8 mouse cellular contexts compared by ENCODE assay signal in the genomic region with DNA sequence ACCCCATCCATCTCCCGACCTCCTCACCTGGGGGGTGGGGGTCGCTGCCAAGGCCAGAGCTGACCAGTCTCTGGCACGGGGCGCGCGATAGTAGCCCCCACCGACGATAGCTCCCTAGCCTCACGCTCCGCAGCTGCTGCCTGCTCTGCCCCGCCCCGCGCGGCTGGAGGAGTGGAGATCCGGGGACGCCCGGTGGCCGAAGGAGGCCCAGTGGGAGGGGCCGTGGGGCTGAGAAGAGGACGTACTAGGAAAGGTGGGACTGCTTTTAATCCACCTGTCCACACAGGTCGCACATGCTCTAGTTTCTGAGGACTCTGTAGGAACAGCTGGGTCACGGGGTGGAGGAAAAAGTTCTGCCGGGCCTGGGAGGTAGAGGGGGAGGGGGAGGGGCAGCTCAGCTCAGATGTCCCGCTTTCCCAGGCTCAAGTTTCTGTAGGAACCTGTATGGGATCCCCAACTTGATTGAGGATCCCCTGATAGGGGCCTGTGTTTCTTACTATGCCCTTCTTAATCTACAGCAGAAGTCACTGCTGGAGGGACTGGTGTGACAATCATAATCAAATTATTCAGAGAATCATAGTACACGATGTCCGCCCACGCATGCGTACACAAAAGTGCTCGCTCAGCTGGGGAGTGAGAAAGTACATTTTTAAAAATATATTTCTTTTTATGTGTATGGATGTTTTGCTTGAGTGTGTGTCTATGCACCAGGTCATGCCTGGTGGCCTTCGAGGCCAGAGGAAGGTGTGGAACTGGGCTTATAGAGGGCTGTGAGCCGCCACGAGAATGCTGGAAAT. TPM values are rescaled to one million over a fixed set of nuclear protein-coding genes. Genes with fewer than 3 reads are reported as not detected.
DNase-seq lines count a peak whose midpoint lies in the region; ATAC-seq lines count a peak whose summit lies in the region.

A gene (minus strand): TSS at position 161 of the 797 bp plus-strand sequence.

- no peaks in the 10 kb centered on the region for H3K36me3 ChIP-seq in embryonic facial prominence, embryonic 14.5 days (ENCODE audit: control insufficient read depth, insufficient read depth, low read length)
- H3K36me3 ChIP-seq in heart, embryonic 13.5 days = no peaks in the 10 kb centered on the region
- H3K36me3 ChIP-seq in kidney, embryonic 14.5 days (ENCODE audit: control insufficient read depth, insufficient read depth, low read length) = no peaks in the 10 kb centered on the region
- H3K36me3 ChIP-seq in liver, embryonic 13.5 days = no peaks in the 10 kb centered on the region

- no peak for ATAC-seq in CD4-positive, CD25-positive, alpha-beta regulatory T cell, adult 4 months
- ATAC-seq in embryonic facial prominence, embryonic 14.5 days (ENCODE audit: low read depth) = 0 out of 2 replicates have a peak, but pooled peaks have one; percentile 10
- ATAC-seq in heart, embryonic 13.5 days (ENCODE audit: extremely low read depth, insufficient number of reproducible peaks, low FRiP score, low TSS enrichment) = no peak
- peak; percentile 48 for ATAC-seq in kidney, embryonic 14.5 days (ENCODE audit: low FRiP score, low TSS enrichment)
- ATAC-seq in liver, embryonic 13.5 days (ENCODE audit: low read depth) = peak; percentile 21
- ATAC-seq in monocyte, adult 5-6 weeks (replicated peaks; ENCODE audit: insufficient number of reproducible peaks, low FRiP score, low TSS enrichment, poor library complexity, severe bottlenecking) = no peak

- peak within 1 kb of the TSS; percentile 34 for H3K4me3 ChIP-seq in embryonic facial prominence, embryonic 14.5 days (ENCODE audit: low read depth, low read length)
- peak within 1 kb of the TSS; percentile 54 for H3K4me3 ChIP-seq in heart, embryonic 13.5 days
- peak within 1 kb of the TSS; percentile 38 for H3K4me3 ChIP-seq in kidney, embryonic 14.5 days (ENCODE audit: low read length)
- peak within 1 kb of the TSS; percentile 53 for H3K4me3 ChIP-seq in liver, embryonic 13.5 days (replicated peaks)

- peak within 1 kb of the TSS; percentile 51 for H3K9ac ChIP-seq in embryonic facial prominence, embryonic 14.5 days (ENCODE audit: low read depth, low read length)
- H3K9ac ChIP-seq in heart, embryonic 13.5 days = peak within 1 kb of the TSS; percentile 81
- H3K9ac ChIP-seq in kidney, embryonic 14.5 days (ENCODE audit: low read depth, low read length) = peak within 1 kb of the TSS; percentile 52
- H3K9ac ChIP-seq in liver, embryonic 13.5 days = peak within 1 kb of the TSS; percentile 69

- H3K4me2 ChIP-seq in embryonic facial prominence, embryonic 14.5 days (ENCODE audit: low read depth, low read length) = peak within 1 kb of the TSS; percentile 64
- peak within 1 kb of the TSS; percentile 80 for H3K4me2 ChIP-seq in heart, embryonic 13.5 days
- peak within 1 kb of the TSS; percentile 88 for H3K4me2 ChIP-seq in kidney, embryonic 14.5 days (replicated peaks; ENCODE audit: low read depth, low read length)
- H3K4me2 ChIP-seq in liver, embryonic 13.5 days = peak within 1 kb of the TSS; percentile 80

- no peaks in the 10 kb centered on the region for H3K9me3 ChIP-seq in embryonic facial prominence, embryonic 14.5 days (ENCODE audit: control insufficient read depth, low read length)
- H3K9me3 ChIP-seq in heart, embryonic 13.5 days = no peaks in the 10 kb centered on the region
- no peaks in the 10 kb centered on the region for H3K9me3 ChIP-seq in kidney, embryonic 14.5 days (ENCODE audit: control insufficient read depth, low read length)
- H3K9me3 ChIP-seq in liver, embryonic 13.5 days (replicated peaks) = no peaks in the 10 kb centered on the region

- WGBS in embryonic facial prominence, embryonic 14.5 days = 14% methylated on average over 30 of the region's 32 CpGs
- WGBS in heart, embryonic 13.5 days = 18% methylated on average over 32 of the region's 32 CpGs
- WGBS in kidney, embryonic 14.5 days = 15% methylated on average over 32 of the region's 32 CpGs
- WGBS in liver, embryonic 13.5 days (ENCODE audit: insufficient replicate concordance) = 19% methylated on average over 32 of the region's 32 CpGs

- peak; percentile 64 to 67 for DNase-seq in adrenal gland, adult 18-20 months (ENCODE audit: low spot score in 2 of 2)
- peak; percentile 63 for DNase-seq in embryonic facial prominence, embryonic 14.5 days (ENCODE audit: low spot score)
- DNase-seq in liver, embryonic 13.5 days = peak; percentile 62
- no peak for DNase-seq in frontal cortex, postnatal 36 days (ENCODE audit: low spot score in 2 of 2)

- no peak within 1 kb of the TSS for H3K27ac ChIP-seq in embryonic facial prominence, embryonic 14.5 days (replicated peaks; ENCODE audit: low read depth, low read length)
- H3K27ac ChIP-seq in heart, embryonic 13.5 days (replicated peaks) = no peak within 1 kb of the TSS
- H3K27ac ChIP-seq in kidney, embryonic 14.5 days (ENCODE audit: low read depth, low read length) = no peak within 1 kb of the TSS
- H3K27ac ChIP-seq in liver, embryonic 13.5 days = peak within 1 kb of the TSS; percentile 23; the same call in 1 of the 2 replicates

- peaks cover 30% of the 10 kb centered on the region for H3K27me3 ChIP-seq in embryonic facial prominence, embryonic 14.5 days (replicated peaks; ENCODE audit: control insufficient read depth, insufficient read depth, low read length)
- peaks cover 20% of the 10 kb centered on the region for H3K27me3 ChIP-seq in heart, embryonic 13.5 days (replicated peaks)
- H3K27me3 ChIP-seq in kidney, embryonic 14.5 days (ENCODE audit: control insufficient read depth, insufficient read depth, low read length) = 0 out of 2 replicates have a peak, but pooled peaks cover 4% of the 10 kb centered on the region
- 0 out of 2 replicates have a peak, but pooled peaks cover 7% of the 10 kb centered on the region for H3K27me3 ChIP-seq in liver, embryonic 13.5 days

- H3K4me1 ChIP-seq in embryonic facial prominence, embryonic 14.5 days (ENCODE audit: control insufficient read depth, insufficient read depth, low read length) = peaks cover 26% of the 10 kb centered on the region
- H3K4me1 ChIP-seq in heart, embryonic 13.5 days = peaks cover 60% of the 10 kb centered on the region
- peaks cover 31% of the 10 kb centered on the region for H3K4me1 ChIP-seq in kidney, embryonic 14.5 days (ENCODE audit: control insufficient read depth, insufficient read depth, low read length)
- H3K4me1 ChIP-seq in liver, embryonic 13.5 days (replicated peaks) = peaks cover 70% of the 10 kb centered on the region

RNA-seq across cellular contexts. Expression of the gene that starts here (rescaled TPM):
- 100 to 1,000 TPM in 1 of 2 experiments, 10 to 100 TPM in 1; 88.0 to 154 TPM for polyA plus RNA-seq in CD4-positive, CD25-positive, alpha-beta regulatory T cell, adult 4 months (2017; shearing (Covaris generic))
- total RNA-seq in adrenal gland, adult 18-20 months (2021) = 100 to 1,000 TPM; 121 to 161 TPM
- polyA plus RNA-seq in embryonic facial prominence, embryonic 14.5 days (2014; fragmentation: Nextera tagmentation; extraction: Ambion mirVana) = 96.5 and 110 TPM in 2 replicates
- polyA plus RNA-seq in heart, embryonic 13.5 days (2015; fragmentation: Nextera tagmentation; extraction: Ambion mirVana) = 68.8 and 83.6 TPM in 2 replicates
- 61.4 and 83.5 TPM in 2 replicates for polyA plus RNA-seq in kidney, embryonic 14.5 days (2014; fragmentation: Nextera tagmentation; extraction: Ambion mirVana)
- 215 and 233 TPM in 2 replicates for polyA plus RNA-seq in liver, embryonic 13.5 days (2015; fragmentation: Nextera tagmentation; extraction: Ambion mirVana)
- 34.4 to 64.6 TPM (median 37.8 TPM) in 3 replicates for total RNA-seq in monocyte, adult 5-6 weeks (2017)

Comparison
In these comparisons a context has a peak if more than half of its experiments do, and no peak if none do; other contexts are left out.
1. ATAC-seq: peak in embryonic facial prominence, embryonic 14.5 days (single experiment), kidney, embryonic 14.5 days (single experiment) and liver, embryonic 13.5 days (single experiment); none in CD4-positive, CD25-positive, alpha-beta regulatory T cell, adult 4 months (single experiment), heart, embryonic 13.5 days (single experiment) and monocyte, adult 5-6 weeks (single experiment).
2. DNase-seq: peak in adrenal gland, adult 18-20 months (2 of 2), embryonic facial prominence, embryonic 14.5 days (single experiment) and liver, embryonic 13.5 days (single experiment); none in frontal cortex, postnatal 36 days (0 of 2).
3. Peak in every context shown above with its lines, with median percentiles within 50 percentile points of each other: H3K4me2 ChIP-seq, H3K4me3 ChIP-seq and H3K9ac ChIP-seq.